Mouse (Mus musculus) neutrophil, adult 59 days (primary cell): ENCODE data around the gene Bco2. TPM values are rescaled to one million over a fixed set of nuclear protein-coding genes. Genes with fewer than 3 reads are reported as not detected.

Source experiments
- total RNA-seq, 2 experiments: library from RNA; stranded (reverse); gene quantifications; 1 replicate in 1 of 2; 2 replicates in 1 of 2; pipeline ENCODE4 v1.2.4; 2023

The Bco2 gene
- total RNA-seq, result 1 to 10 TPM in 1 of 2 experiments, under 1 TPM in 1; 0.97 to 1.2 TPM

GRCm38 (mm10) chr9:50555094-50555446 lies at the start of gene Bco2:
Gene Bco2, minus strand, starts transcription at chr9:50555181.

GRCm38 (mm10) chr9:50603189-50603997 lies 48.4 kb upstream of the Bco2 start, which contains the start of the genes Sdhd and Timm8b:
Gene Sdhd, minus strand, starts transcription at chr9:50603812.
Gene Timm8b, plus strand, starts transcription at chr9:50603910.

GRCm38 (mm10) chr9:50561145-50561917 lies 6.3 kb upstream of the Bco2 start, which contains the start of gene Tex12:
Gene Tex12, minus strand, starts transcription at chr9:50561325.

GRCm38 (mm10) chr9:50554241-50555093 lies 514 bp downstream of the Bco2 start, which contains the start of gene Il18:
Gene Il18, plus strand, starts transcription at chr9:50554827.

GRCm38 (mm10) chr9:50528293-50528892 lies 26.6 kb downstream of the Bco2 start, which contains the start of gene Pts:
Gene Pts, minus strand, starts transcription at chr9:50528724.

GRCm38 (mm10) chr9:50494311-50494710 lies 60.7 kb downstream of the Bco2 start, which contains the start of gene Plet1:
Gene Plet1, plus strand, starts transcription at chr9:50494525.

Other genes with a start within 250 kb of the Bco2 start
- 100 to 1,000 TPM; 685 to 921 TPM for gene Rpl10-ps3, start 210.2 kb downstream of the Bco2 start, total RNA-seq
- gene Plet1, start 60.7 kb downstream of the Bco2 start, total RNA-seq, result not detected
- 10 to 100 TPM; 43.3 to 51.7 TPM for gene Pts, start 26.5 kb downstream of the Bco2 start, total RNA-seq
- 1 to 10 TPM; 5.0 to 6.4 TPM for gene Il18, start 354 bp downstream of the Bco2 start, total RNA-seq
- not detected for gene Tex12, start 6.1 kb upstream of the Bco2 start, total RNA-seq
- 10 to 100 TPM; 80.6 to 81.3 TPM for gene Sdhd, start 48.6 kb upstream of the Bco2 start, total RNA-seq
- 10 to 100 TPM; 51.8 to 58.1 TPM for gene Timm8b, start 48.7 kb upstream of the Bco2 start, total RNA-seq
- gene Pih1d2, start 62.1 kb upstream of the Bco2 start, total RNA-seq, result under 1 TPM in 1 of 2 experiments, not detected in 1; 0.33 TPM
- gene Nkapd1, start 62.3 kb upstream of the Bco2 start, total RNA-seq, result 10 to 100 TPM; 11.6 to 15.6 TPM
- gene Dlat, start 104.6 kb upstream of the Bco2 start, total RNA-seq, result 10 to 100 TPM; 16.8 to 19.7 TPM
- gene Dixdc1, start 184.3 kb upstream of the Bco2 start, total RNA-seq, result not detected
- not detected for gene 2310030G06Rik, start 191.4 kb upstream of the Bco2 start, total RNA-seq
- 1 to 10 TPM; 1.4 to 2.1 TPM for gene Cryab, start 196.1 kb upstream of the Bco2 start, total RNA-seq
- not detected for gene Hspb2, start 197.2 kb upstream of the Bco2 start, total RNA-seq
- gene Fdxacb1, start 213.1 kb upstream of the Bco2 start, total RNA-seq, result 1 to 10 TPM; 4.1 to 8.1 TPM
- 10 to 100 TPM; 12.7 to 14.5 TPM for gene Alg9, start 219.8 kb upstream of the Bco2 start, total RNA-seq
- gene 1110032A03Rik, start 220.3 kb upstream of the Bco2 start, total RNA-seq, result 1 to 10 TPM; 7.9 to 9.5 TPM